In genomic region chr2:113397340-113398019, GRCm38 (mm10) we compare ENCODE assay signal across 9 mouse cellular contexts.
DNase-seq lines count a peak whose midpoint lies in the region; ATAC-seq lines count a peak whose summit lies in the region.
"Had no signal": no experiment of that assay in that cellular context is flagged by ENCODE, and none has a peak within 500 bp of the region (broad histone marks: within the 10 kb centered on the region; RNA-seq: fewer than 3 reads in every experiment).

No protein-coding gene starts in this region.

- H3K9ac ChIP-seq in intestine, embryonic 15.5 days = no peak overlapping the region
- H3K9ac ChIP-seq in limb, embryonic 15.5 days = no peak overlapping the region
- H3K9ac ChIP-seq in neural tube, embryonic 13.5 days = no peak overlapping the region

- peak overlapping the region; percentile 87 for H3K27ac ChIP-seq in intestine, embryonic 15.5 days
- H3K27ac ChIP-seq in limb, embryonic 15.5 days = 0 out of 2 replicates have a peak overlapping the region, but pooled peaks have one; percentile 1
- H3K27ac ChIP-seq in neural tube, embryonic 13.5 days (replicated peaks) = no peak overlapping the region; the same call in 1 of the 2 replicates

- H3K4me3 ChIP-seq in intestine, embryonic 15.5 days (replicated peaks) = no peak overlapping the region
- no peak overlapping the region for H3K4me3 ChIP-seq in limb, embryonic 15.5 days
- H3K4me3 ChIP-seq in neural tube, embryonic 13.5 days = no peak overlapping the region

- no peaks in the 10 kb centered on the region for H3K9me3 ChIP-seq in intestine, embryonic 15.5 days
- H3K9me3 ChIP-seq in limb, embryonic 15.5 days = no peaks in the 10 kb centered on the region
- H3K9me3 ChIP-seq in neural tube, embryonic 13.5 days = no peaks in the 10 kb centered on the region

- H3K36me3 ChIP-seq in intestine, embryonic 15.5 days = no peaks in the 10 kb centered on the region
- no peaks in the 10 kb centered on the region for H3K36me3 ChIP-seq in limb, embryonic 15.5 days
- H3K36me3 ChIP-seq in neural tube, embryonic 13.5 days = no peaks in the 10 kb centered on the region

- 3% methylated on average over 7 of the region's 7 CpGs for WGBS in intestine, embryonic 15.5 days
- WGBS in limb, embryonic 15.5 days = 2% methylated on average over 7 of the region's 7 CpGs
- WGBS in neural tube, embryonic 13.5 days = 13% methylated on average over 7 of the region's 7 CpGs

- no peaks in the 10 kb centered on the region for H3K27me3 ChIP-seq in intestine, embryonic 15.5 days (replicated peaks)
- H3K27me3 ChIP-seq in limb, embryonic 15.5 days = no peaks in the 10 kb centered on the region
- no peaks in the 10 kb centered on the region for H3K27me3 ChIP-seq in neural tube, embryonic 13.5 days
- H3K27me3 ChIP-seq: Patski had no signal

- peaks cover 13% of the 10 kb centered on the region for H3K4me1 ChIP-seq in intestine, embryonic 15.5 days (replicated peaks)
- peaks cover 9% of the 10 kb centered on the region; the same call in 1 of the 2 replicates for H3K4me1 ChIP-seq in limb, embryonic 15.5 days
- H3K4me1 ChIP-seq in neural tube, embryonic 13.5 days (replicated peaks) = peaks cover 16% of the 10 kb centered on the region

- H3K4me2 ChIP-seq in intestine, embryonic 15.5 days (replicated peaks) = peak overlapping the region; percentile 20
- no peak overlapping the region for H3K4me2 ChIP-seq in limb, embryonic 15.5 days
- peak overlapping the region; percentile 31 for H3K4me2 ChIP-seq in neural tube, embryonic 13.5 days

- peak; percentile 47 to 59 for DNase-seq in left cerebral cortex, adult 18-20 months (ENCODE audit: low spot score in 2 of 2)
- no peak for DNase-seq in left cerebral cortex, adult 11 months (ENCODE audit: low spot score)
- DNase-seq in adrenal gland, postnatal 10 days = peak; percentile 73
- DNase-seq in gastrocnemius, adult 18-20 months (ENCODE audit: low spot score) = peak; percentile 28
- DNase-seq in thymus, postnatal 14 days = no peak

- ATAC-seq in intestine, embryonic 15.5 days = peak; percentile 84
- ATAC-seq in limb, embryonic 15.5 days (ENCODE audit: insufficient number of reproducible peaks, low FRiP score, low TSS enrichment, low read depth) = 0 out of 2 replicates have a peak, but pooled peaks have one; percentile 58
- ATAC-seq in neural tube, embryonic 13.5 days (ENCODE audit: low read depth) = peak; percentile 53; the same call in 1 of the 2 replicates
- ATAC-seq: Patski had no signal

Comparison
In these comparisons a context has a peak if more than half of its experiments do, and no peak if none do; other contexts are left out.
1. DNase-seq: peak in left cerebral cortex, adult 18-20 months (2 of 2), adrenal gland, postnatal 10 days (single experiment) and gastrocnemius, adult 18-20 months (single experiment); none in left cerebral cortex, adult 11 months (single experiment) and thymus, postnatal 14 days (single experiment).
2. Peak in every context shown above with its lines, with median percentiles within 50 percentile points of each other: ATAC-seq.